Mouse (Mus musculus): ENCODE results near the gene Slitrk1. TPM values are rescaled to one million over a fixed set of nuclear protein-coding genes. Genes with fewer than 3 reads are reported as not detected.
A peak's percentile ranks its signal among the peaks of the same experiment; 100 is the strongest.

Slitrk1 gene
- polyA plus RNA-seq, 1 experiment from 2014 or later = 14.3 TPM

DNA sequence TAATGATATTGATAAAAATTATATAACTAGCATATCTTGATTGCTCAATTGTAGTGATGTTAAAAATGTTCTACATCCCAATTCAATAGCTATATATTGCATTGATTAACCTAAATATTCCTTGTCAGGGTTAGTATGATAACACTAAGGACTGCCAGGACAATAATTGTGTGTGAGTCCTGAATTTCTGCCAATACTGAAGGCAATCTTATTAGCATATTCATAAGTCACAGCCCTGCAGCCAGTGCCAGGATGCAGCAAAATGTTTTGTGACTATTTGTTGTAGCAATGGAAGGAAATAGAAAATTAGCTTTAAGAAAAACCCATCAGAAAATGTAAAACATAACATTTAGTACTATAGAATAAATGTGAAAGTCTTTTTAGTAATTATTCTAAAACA, 49.3 kb downstream of the Slitrk1 start:
- no peak overlapping the region for H3K9ac ChIP-seq (replicated peaks)
- no peaks in the 10 kb centered on the region for H3K27me3 ChIP-seq
- H3K36me3 ChIP-seq = no peaks in the 10 kb centered on the region
- no peaks in the 10 kb centered on the region for H3K9me3 ChIP-seq
- H3K4me3 ChIP-seq = no peak overlapping the region
- ATAC-seq (ENCODE audit: low FRiP score, low read depth) = no peak
- no peak overlapping the region for H3K4me2 ChIP-seq (replicated peaks)
- no peaks in the 10 kb centered on the region for H3K4me1 ChIP-seq
- H3K27ac ChIP-seq (replicated peaks) = no peak overlapping the region

DNA sequence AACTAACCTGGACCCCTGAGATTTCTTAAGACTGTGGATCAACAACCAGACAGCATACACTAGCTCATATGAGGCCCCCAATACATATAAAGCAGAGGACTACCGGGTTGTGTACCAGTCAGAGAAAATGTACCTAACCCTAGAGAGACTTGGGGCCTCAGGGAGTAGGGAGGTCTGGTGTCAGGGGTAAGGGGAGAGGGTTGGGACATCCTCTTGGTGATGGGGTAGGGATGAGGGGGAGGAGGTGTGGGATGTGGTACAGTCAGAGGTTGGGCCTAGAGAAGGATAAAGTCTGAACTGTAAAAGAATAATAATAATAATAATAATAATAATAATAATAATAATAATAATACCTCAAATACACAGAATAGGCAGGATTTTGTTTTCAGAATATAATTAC, 54.6 kb downstream of the Slitrk1 start:
- Histone ChIP-seq H3K27me3 (no peaks in the 10 kb centered on the region), H3K4me2 (replicated peaks) (no peak overlapping the region), H3K4me3 (no peak overlapping the region), H3K9ac (replicated peaks) (no peak overlapping the region), H3K27ac (replicated peaks) (no peak overlapping the region), H3K9me3 (no peaks in the 10 kb centered on the region), H3K4me1 (no peaks in the 10 kb centered on the region), H3K36me3 (no peaks in the 10 kb centered on the region)
- ATAC-seq (ENCODE audit: low FRiP score, low read depth) = peak; percentile 61; the same call in 1 of the 2 replicates
- WGBS = 71% methylated on average over 1 of the region's 1 CpGs
